Mouse (Mus musculus) brain, embryonic 14.5 days (tissue): ENCODE measurements around the gene Sgk1.

Experiments
- CTCF ChIP-seq: fragments of 200-500 bp; IDR thresholded peaks from 2 replicates; pipeline ENCODE4 v1.5.1; 2012; ENCODE audit warnings: inconsistent platforms, mild to moderate bottlenecking, moderate library complexity, borderline replicate concordance; ENCODE audit not compliant: insufficient read depth, insufficient read length; ENCODE audit errors: extremely low read depth
- POLR2A ChIP-seq: fragments of 200-500 bp; IDR thresholded peaks from 2 replicates; pipeline ENCODE4 v1.6.1; 2012; ENCODE audit warnings: mild to moderate bottlenecking, inconsistent platforms, borderline replicate concordance; ENCODE audit not compliant: poor library complexity, insufficient read depth, insufficient read length, severe bottlenecking; ENCODE audit errors: extremely low read depth

DNA sequence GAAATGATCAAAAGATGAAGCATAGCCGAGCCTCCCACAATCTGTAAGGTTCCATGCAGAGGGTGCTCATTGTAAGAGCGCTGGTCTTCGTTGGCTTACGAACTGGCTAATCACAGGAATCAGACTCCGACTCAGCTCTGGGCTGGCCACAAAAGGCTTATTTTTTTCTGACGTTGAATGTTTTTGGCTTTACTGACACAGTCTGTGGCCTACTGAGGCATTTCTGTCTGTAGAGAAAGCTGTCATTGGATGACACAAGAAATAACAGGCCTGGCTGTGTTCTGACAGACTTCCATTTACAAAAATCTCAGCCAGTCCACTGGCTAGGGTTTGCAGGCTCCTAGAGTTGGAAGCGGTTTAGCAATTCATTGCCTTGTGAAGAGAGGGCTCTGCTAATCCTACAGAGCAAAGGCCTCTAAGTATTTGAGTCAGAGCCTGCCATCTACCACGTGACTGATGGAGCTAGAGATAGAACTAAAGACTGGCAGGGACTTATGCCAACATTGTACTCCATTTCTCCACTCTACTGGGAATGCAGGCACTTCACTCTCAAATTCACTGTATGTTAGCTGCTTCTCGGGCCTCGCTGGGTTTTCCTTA lies 48.9 kb downstream of the Sgk1 start:
- TF ChIP-seq CTCF (no peak), POLR2A (no peak)
